Mouse (Mus musculus) Muller cell, postnatal 12 days (primary cell): ENCODE measurements at regions not wholly inside any gene's neighbourhood (a gene's known extent, or its start where the extent isn't known, plus 50 kb on each side); places are given as distances from the start of the nearest gene placed in this dataset.
A peak's percentile ranks its signal among the peaks of the same experiment; 100 is the strongest.

Source experiments
- DNase-seq: peaks from one replicate; pipeline ENCODE4 v3.0.0-alpha.2; 2015; ENCODE audit errors: inconsistent ontology term

- no peak for DNase-seq
Observed at GRCm38 (mm10) chr11:117036977-117037376, 78.0 kb upstream of the Sec14l1 start.

GRCm38 (mm10) chr11:117038282-117039106 is 76.5 kb upstream of the Sec14l1 start:
- DNase-seq = no peak

- DNase-seq = no peak
Observed at GRCm38 (mm10) chr11:117040829-117041228, 74.1 kb upstream of the Sec14l1 start.

- DNase-seq = peak; percentile 37
Observed at GRCm38 (mm10) chr11:117042336-117042735, 72.6 kb upstream of the Sec14l1 start.

GRCm38 (mm10) chr11:117043524-117043923 is 71.4 kb upstream of the Sec14l1 start:
- DNase-seq = peak; percentile 47

- DNase-seq = no peak
Observed at GRCm38 (mm10) chr11:117044731-117045130, 70.2 kb upstream of the Sec14l1 start.

GRCm38 (mm10) chr11:117046636-117047035 is 68.3 kb upstream of the Sec14l1 start:
- no peak for DNase-seq

GRCm38 (mm10) chr11:117047172-117047950 is 67.6 kb upstream of the Sec14l1 start:
- peak; percentile 77 for DNase-seq

- no peak for DNase-seq
Observed at GRCm38 (mm10) chr11:117048911-117049310, 66.1 kb upstream of the Sec14l1 start.

- DNase-seq = no peak
Observed at GRCm38 (mm10) chr11:117050788-117051187, 64.2 kb upstream of the Sec14l1 start.

GRCm38 (mm10) chr11:117056958-117057357 is 58.0 kb upstream of the Sec14l1 start:
- DNase-seq = peak; percentile 74

- peak; percentile 48 for DNase-seq
Observed at GRCm38 (mm10) chr11:117057451-117057850, 57.5 kb upstream of the Sec14l1 start.

- DNase-seq = no peak
Observed at GRCm38 (mm10) chr11:117059120-117059519, 55.8 kb upstream of the Sec14l1 start.

GRCm38 (mm10) chr11:117059981-117060705 is 54.8 kb upstream of the Sec14l1 start:
- peak; percentile 75 for DNase-seq

- DNase-seq = no peak
Observed at GRCm38 (mm10) chr11:117060706-117061337, 54.1 kb upstream of the Sec14l1 start.

GRCm38 (mm10) chr11:117062772-117063499 is 52.0 kb upstream of the Sec14l1 start:
- no peak for DNase-seq
